Comparison of ENCODE assay signal across 9 mouse cellular contexts in the genomic region with DNA sequence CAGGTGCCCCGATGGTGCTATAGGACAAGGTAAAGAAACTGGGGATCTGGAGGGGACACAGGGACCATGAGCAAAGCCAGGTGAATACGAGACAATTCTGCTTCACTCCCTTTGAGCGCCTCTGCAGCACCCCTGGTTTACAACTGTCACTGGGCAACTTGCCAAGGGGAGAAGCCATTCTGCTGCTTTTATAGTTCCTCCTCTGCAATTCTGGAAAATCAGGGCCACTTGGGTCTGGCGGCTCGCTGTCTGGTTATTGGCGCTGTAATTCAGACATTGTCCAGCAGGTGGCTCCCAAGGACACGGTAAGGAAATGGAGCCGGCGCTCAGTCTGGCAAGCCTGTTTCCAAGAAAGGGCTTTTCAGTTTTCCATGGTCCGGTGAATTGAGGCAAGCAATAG. TPM values are rescaled to one million over a fixed set of nuclear protein-coding genes. Genes with fewer than 3 reads are reported as not detected.
DNase-seq lines count a peak whose midpoint lies in the region; ATAC-seq and TF ChIP-seq lines count a peak whose summit lies in the region.
"Had no signal": no experiment of that assay in that cellular context is flagged by ENCODE, and none has a peak within 500 bp of the region (broad histone marks: within the 10 kb centered on the region; RNA-seq: fewer than 3 reads in every experiment).

No protein-coding gene starts in this region.

- H3K4me3 ChIP-seq in CH12.LX (replicated peaks in 1 of 3; ENCODE audit: low read depth in 2 of 3, low read length in 2 of 3, poor library complexity in 1 of 3), result no peak overlapping the region
- H3K4me3 ChIP-seq in small intestine, adult 2 months (ENCODE audit: low read depth, low read length), result no peak overlapping the region

- peaks cover 20% of the 10 kb centered on the region for H3K27me3 ChIP-seq in CH12.LX (replicated peaks)
- H3K27me3 ChIP-seq in small intestine, adult 2 months (ENCODE audit: control insufficient read depth, insufficient read depth, low read length), result peaks cover 11% of the 10 kb centered on the region

- no peak for ATAC-seq in erythroid progenitor cell, adult 5-6 weeks (replicated peaks; ENCODE audit: low FRiP score, poor library complexity, severe bottlenecking)

- TF ChIP-seq POLR2A in CH12.LX (IDR thresholded peaks at IDR 0.05; ENCODE audit: low read depth, low read length), result no peak
- TF ChIP-seq POLR2A in small intestine, adult 2 months (IDR thresholded peaks at IDR 0.05; ENCODE audit: low read depth, low read length), result no peak

- dilution Hi-C loops in CH12.LX (cut with MboI; ENCODE audit: extremely low pct_ligation_motif_present, extremely low pct_unique_long_range_greater_than_20kb, low sequenced_read_pairs), result no loop called here

- 4% methylated on average over 10 of the region's 10 CpGs for WGBS in small intestine, adult 2 months

- H3K9ac ChIP-seq in CH12.LX (ENCODE audit: insufficient read depth, low read depth), result no peak overlapping the region

- H3K4me1 ChIP-seq in CH12.LX (ENCODE audit: control insufficient read depth in 1 of 2, insufficient read depth in 2 of 2), result peaks cover 7 to 33% of the 10 kb centered on the region in 2 experiments
- H3K4me1 ChIP-seq in small intestine, adult 2 months (ENCODE audit: control insufficient read depth, insufficient read depth, insufficient read length, low read length), result peaks cover 7% of the 10 kb centered on the region

- no peak overlapping the region for H3K4me2 ChIP-seq in CH12.LX (ENCODE audit: insufficient read depth, low read depth, poor library complexity, severe bottlenecking)

- peaks cover 4% of the 10 kb centered on the region for H3K9me3 ChIP-seq in CH12.LX (replicated peaks; ENCODE audit: low read length)

- peak; percentile 82 for DNase-seq in CH12.LX (ENCODE audit: extremely low read depth)
- peak; percentile 71 for DNase-seq in adrenal gland, adult 8-10 months
- DNase-seq in embryo, embryonic 9.5 days (ENCODE audit: extremely low spot score), result peak; percentile 79
- peak; percentile 87 to 95 for DNase-seq in heart, postnatal 36 days
- DNase-seq in layer of hippocampus, postnatal 14 days (ENCODE audit: low spot score in 2 of 2), result peak; percentile 90 to 94
- DNase-seq in lung, postnatal 4 days, result peak; percentile 83 to 90

- intact Hi-C loops in heart, postnatal 36 days (cut with DNase I), result loop anchor here (1.0 to 5.0 kb wide), 3 partner anchors 40 to 228 kb away; no protein-coding TSS in a partner anchor

- TF ChIP-seq EP300 in CH12.LX (IDR thresholded peaks at IDR 0.05; ENCODE audit: low read length), result no peak

- H3K79me2 ChIP-seq in CH12.LX (replicated peaks; ENCODE audit: control insufficient read depth, extremely low read depth, insufficient read depth, poor library complexity, severe bottlenecking), result no peaks in the 10 kb centered on the region

- TF ChIP-seq RAD21 in CH12.LX (IDR thresholded peaks at IDR 0.05; ENCODE audit: low read depth, low read length), result no peak; the same call in none of the 2 replicates

- in situ Hi-C loops in CH12.LX (cut with MboI; ENCODE audit: low pct_ligation_motif_present, low pct_unique_long_range_greater_than_20kb, low sequenced_read_pairs), result loop anchor here (5.0 to 10.0 kb wide), 2 partner anchors 37 to 60 kb away; no protein-coding TSS in a partner anchor

- H3K27ac ChIP-seq in CH12.LX (ENCODE audit: insufficient read depth, low read depth), result no peak overlapping the region
- no peak overlapping the region for H3K27ac ChIP-seq in small intestine, adult 2 months (ENCODE audit: insufficient read depth, low read depth, low read length)
- H3K27ac ChIP-seq: macrophage had no signal

- peak; percentile 84 to 99 for TF ChIP-seq CTCF in CH12.LX (conservative IDR thresholded peaks at IDR 0.05 in 1 of 2, IDR thresholded peaks at IDR 0.05 in 1 of 2; ENCODE audit: low read depth in 2 of 2, low read length in 2 of 2)
- peak; percentile 95 for TF ChIP-seq CTCF in small intestine, adult 2 months (IDR thresholded peaks at IDR 0.05; ENCODE audit: extremely low read depth, insufficient read length, insufficient replicate concordance, low read depth, low read length)

- H3K36me3 ChIP-seq in CH12.LX (replicated peaks in 1 of 2; ENCODE audit: control insufficient read depth in 1 of 2, insufficient read depth in 1 of 2, low read length in 1 of 2), result no peaks in the 10 kb centered on the region
- no peaks in the 10 kb centered on the region for H3K36me3 ChIP-seq in small intestine, adult 2 months (ENCODE audit: control insufficient read depth, insufficient read depth, low read length)

TF ChIP-seq in CH12.LX, 34 proteins besides CTCF, POLR2A, EP300 and RAD21:
- TF ChIP-seq E2F4 (IDR thresholded peaks at IDR 0.05; ENCODE audit: insufficient replicate concordance, low read depth, low read length) (no peak), ELF1 (IDR thresholded peaks at IDR 0.05; ENCODE audit: low read depth, low read length) (0 out of 2 replicates have a peak, but pooled peaks have one; percentile 44), USF2 (conservative IDR thresholded peaks at IDR 0.05; ENCODE audit: low read depth, low read length) (no peak), NRF1 (IDR thresholded peaks at IDR 0.05; ENCODE audit: low read depth, low read length) (no peak), GABPA (IDR thresholded peaks at IDR 0.05; ENCODE audit: insufficient replicate concordance, low read depth, low read length) (no peak), TCF12 (IDR thresholded peaks at IDR 0.05; ENCODE audit: low read depth, low read length) (peak; percentile 54; the same call in 1 of the 2 replicates), SIN3A (IDR thresholded peaks at IDR 0.05; ENCODE audit: low read length) (no peak), ZMIZ1 (IDR thresholded peaks at IDR 0.05; ENCODE audit: low read depth, low read length) (no peak), PAX5 (IDR thresholded peaks at IDR 0.05; ENCODE audit: low read length) (no peak), CHD1 (IDR thresholded peaks at IDR 0.05; ENCODE audit: low read depth, low read length) (no peak), BHLHE40 (IDR thresholded peaks at IDR 0.05; ENCODE audit: low read depth, low read length) (no peak), ZNF384 (IDR thresholded peaks at IDR 0.05; ENCODE audit: low read depth, low read length) (no peak), SMC3 (IDR thresholded peaks at IDR 0.05; ENCODE audit: low read depth, low read length) (peak; percentile 100), USF1 (IDR thresholded peaks at IDR 0.05; ENCODE audit: low read depth, low read length) (no peak), JUND (conservative IDR thresholded peaks at IDR 0.05; ENCODE audit: low read depth, low read length) (no peak), ZC3H11A (IDR thresholded peaks at IDR 0.05; ENCODE audit: low read depth, low read length) (peak; percentile 99), IRF4 (IDR thresholded peaks at IDR 0.05; ENCODE audit: low read depth, low read length) (peak; percentile 57; the same call in 1 of the 2 replicates), MEF2A (IDR thresholded peaks at IDR 0.05; ENCODE audit: borderline replicate concordance, low read depth, low read length) (peak; percentile 46; the same call in 1 of the 2 replicates), HCFC1 (IDR thresholded peaks at IDR 0.05; ENCODE audit: low read depth, low read length) (no peak), CHD2 (IDR thresholded peaks at IDR 0.05; ENCODE audit: low read length) (no peak), KAT2A (IDR thresholded peaks at IDR 0.05; ENCODE audit: insufficient replicate concordance, low read length) (no peak), MXI1 (IDR thresholded peaks at IDR 0.05; ENCODE audit: low read depth, low read length) (peak; percentile 52; the same call in 1 of the 2 replicates), RCOR1 (conservative IDR thresholded peaks at IDR 0.05; ENCODE audit: low read depth, low read length) (no peak), NELFE (IDR thresholded peaks at IDR 0.05; ENCODE audit: low read depth, low read length) (peak; percentile 47; the same call in 1 of the 2 replicates)

RNA-seq across cellular contexts. Expression of gene H6pd, which starts 26.5 kb away (rescaled TPM):
- total RNA-seq in CH12.LX (2012; rRNA removed) (25.1 and 25.3 TPM in 2 replicates), CH12.LX (2014; rRNA removed) (13.2 and 17.7 TPM in 2 replicates)
- polyA plus RNA-seq in CH12.LX (2012; ENCODE audit: insufficient read length, low read depth), result 36.2 and 38.5 TPM in 2 replicates
- 100 to 1,000 TPM; 122 to 173 (median 155) TPM for total RNA-seq in adrenal gland, adult 8-10 months (2022)
- total RNA-seq in heart, postnatal 36 days (2021), result 10 to 100 TPM; 45.0 to 45.7 TPM
- total RNA-seq in layer of hippocampus, postnatal 14 days (2021), result 10 to 100 TPM; 11.5 to 12.2 TPM
- polyA plus RNA-seq in small intestine, adult 2 months (2012; rRNA removed), result 17.7 and 22.0 TPM in 2 replicates
- total RNA-seq in erythroid progenitor cell, adult 5-6 weeks (2015; ENCODE audit: low replicate concordance), result 2.5 TPM in 2 replicates
- total RNA-seq in erythroid progenitor cell, adult 5-6 weeks (2017; ENCODE audit: low replicate concordance), result 3.2 and 11.8 TPM in 2 replicates

RNA-seq across cellular contexts. Expression of gene Gpr157, which starts 51.9 kb away (rescaled TPM):
- total RNA-seq in CH12.LX (2012; rRNA removed) (1.3 and 2.8 TPM in 2 replicates), CH12.LX (2014; rRNA removed) (2.3 and 2.6 TPM in 2 replicates)
- polyA plus RNA-seq in CH12.LX (2012; ENCODE audit: insufficient read length, low read depth), result 3.1 and 3.5 TPM in 2 replicates
- total RNA-seq in adrenal gland, adult 8-10 months (2022), result 1 to 10 TPM; 1.4 to 3.3 (median 2.3) TPM
- total RNA-seq in heart, postnatal 36 days (2021), result 10 to 100 TPM; 26.7 to 41.1 TPM
- total RNA-seq in layer of hippocampus, postnatal 14 days (2021), result 1 to 10 TPM; 1.1 to 1.4 TPM
- 2.6 and 3.5 TPM in 2 replicates for polyA plus RNA-seq in small intestine, adult 2 months (2012; rRNA removed)
- 0.42 TPM in 1 of 2 replicates, not detected in the other for total RNA-seq in erythroid progenitor cell, adult 5-6 weeks (2015; ENCODE audit: low replicate concordance)
- total RNA-seq in erythroid progenitor cell, adult 5-6 weeks (2017; ENCODE audit: low replicate concordance), result 0.51 and 0.83 TPM in 2 replicates

Comparison
In these comparisons a context has a peak if more than half of its experiments do, and no peak if none do; other contexts are left out.
1. RNA of gene Gpr157, which starts 51.9 kb away (total RNA-seq): 26.7 to 41.1 TPM in heart, postnatal 36 days; 1.4 to 3.3 TPM in adrenal gland, adult 8-10 months, 1.3 to 2.8 TPM in CH12.LX, 1.1 to 1.4 TPM in layer of hippocampus, postnatal 14 days and 0.42 to 0.83 TPM in erythroid progenitor cell, adult 5-6 weeks; every median in the first group is over 4 times any median in the second.
2. Peak in every context shown above with its lines, with median percentiles within 50 percentile points of each other: DNase-seq.